Mouse (Mus musculus): ENCODE data around the gene Ppara. TPM values are rescaled to one million over a fixed set of nuclear protein-coding genes. Genes with fewer than 3 reads are reported as not detected.
A peak's percentile ranks its signal among the peaks of the same experiment; 100 is the strongest.

Gene Ppara
- polyA plus RNA-seq, 1 experiment from 2014 or later, result 1.7 TPM

DNA sequence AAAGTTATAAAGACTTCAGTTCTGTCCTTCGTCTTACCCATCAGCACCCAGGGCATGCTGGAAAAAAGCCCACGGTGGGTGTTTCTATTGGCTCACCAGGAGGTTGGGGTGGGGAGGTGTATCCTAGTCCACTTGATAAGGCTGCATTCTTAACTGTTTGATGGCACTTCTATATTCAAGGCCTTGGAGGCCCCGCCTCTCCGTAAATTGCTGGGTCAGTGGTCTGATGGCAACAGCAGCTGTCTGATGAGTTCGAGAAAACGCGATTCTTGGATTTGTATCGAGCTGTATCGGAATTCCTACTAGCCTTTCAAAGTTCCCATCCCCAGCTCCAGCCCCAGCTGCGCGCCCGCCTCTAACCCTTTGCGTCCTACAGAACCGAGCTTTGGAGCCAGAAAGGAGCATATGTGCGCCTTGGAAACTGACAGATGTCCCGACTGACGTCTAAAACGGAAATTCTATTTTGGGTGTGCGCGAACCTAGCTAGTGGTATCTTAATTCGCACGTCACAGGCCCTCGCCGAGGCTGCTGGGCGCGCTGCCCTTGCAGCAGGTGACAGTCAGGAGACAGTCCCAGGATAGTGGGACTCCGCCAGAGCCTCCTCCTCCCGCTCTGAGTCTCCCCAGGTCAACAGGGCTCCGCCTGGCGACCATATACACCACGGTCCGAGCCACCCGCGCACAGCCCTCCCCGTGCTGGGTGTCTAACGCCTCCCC is 76.2 kb downstream of the Ppara start:
- Histone ChIP-seq H3K27me3 (no peaks in the 10 kb centered on the region), H3K9ac (peak overlapping the region; percentile 59), H3K4me3 (peak overlapping the region; percentile 62), H3K4me1 (peaks cover 11% of the 10 kb centered on the region), H3K27ac (peak overlapping the region; percentile 92), H3K9me3 (no peaks in the 10 kb centered on the region; the same call in 1 of the 2 replicates), H3K36me3 (peaks cover 5% of the 10 kb centered on the region; the same call in 1 of the 2 replicates), H3K4me2 (peak overlapping the region; percentile 69)
- peak; percentile 75 for ATAC-seq (ENCODE audit: insufficient number of reproducible peaks, low FRiP score, low TSS enrichment, low read depth)
- WGBS, result 5% methylated on average over 35 of the region's 36 CpGs

DNA sequence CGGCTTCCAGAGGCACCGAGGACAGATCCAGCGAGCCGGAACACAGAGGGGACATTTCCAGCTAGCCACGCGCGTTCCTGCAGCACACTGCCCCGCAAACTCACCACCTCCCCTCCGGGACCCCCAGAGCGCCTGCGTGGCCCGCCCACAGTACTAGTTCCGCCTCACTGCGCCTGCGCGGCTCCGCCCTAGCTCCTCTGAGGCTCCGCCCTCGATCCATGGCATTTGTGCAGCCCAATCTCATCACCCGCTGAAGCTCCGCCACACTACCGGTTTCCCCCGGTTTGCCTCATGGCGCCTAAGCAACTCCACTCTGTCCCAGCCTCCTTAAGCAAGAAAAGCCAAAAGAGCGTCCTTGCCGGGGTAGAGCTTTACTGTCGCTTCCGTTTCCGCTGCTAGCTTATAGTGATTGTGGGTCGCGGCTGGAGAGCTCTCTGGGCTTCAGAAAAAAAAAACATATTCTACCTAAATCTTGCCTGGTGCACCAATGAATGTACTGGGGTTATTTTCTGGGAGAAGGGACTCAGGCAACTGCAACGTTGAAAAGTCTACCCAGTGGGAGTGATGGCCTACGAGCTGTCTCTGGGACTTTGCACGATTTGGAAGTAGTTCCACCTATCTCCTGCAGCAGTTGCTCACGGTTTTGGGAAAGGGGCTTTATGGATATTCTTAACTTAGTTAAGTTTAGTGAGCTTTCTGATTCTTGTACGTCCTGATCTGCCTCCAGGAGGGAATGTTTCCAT is 76.9 kb downstream of the Ppara start, which contains the start of gene Cdpf1:
Gene Cdpf1 (minus strand): TSS at position 163 of the 743 bp plus-strand sequence.
- H3K4me2 ChIP-seq, result peak within 1 kb of the TSS; percentile 69
- ATAC-seq (ENCODE audit: insufficient number of reproducible peaks, low FRiP score, low TSS enrichment, low read depth), result peak; percentile 91
- peaks cover 5% of the 10 kb centered on the region; the same call in 1 of the 2 replicates for H3K36me3 ChIP-seq
- H3K4me1 ChIP-seq, result peaks cover 11% of the 10 kb centered on the region
- H3K27ac ChIP-seq, result peak within 1 kb of the TSS; percentile 92
- WGBS, result 2% methylated on average over 36 of the region's 36 CpGs
- no peaks in the 10 kb centered on the region for H3K27me3 ChIP-seq
- peak within 1 kb of the TSS; percentile 59 for H3K9ac ChIP-seq
- H3K4me3 ChIP-seq, result peak within 1 kb of the TSS; percentile 62
- H3K9me3 ChIP-seq, result no peaks in the 10 kb centered on the region; the same call in 1 of the 2 replicates

DNA sequence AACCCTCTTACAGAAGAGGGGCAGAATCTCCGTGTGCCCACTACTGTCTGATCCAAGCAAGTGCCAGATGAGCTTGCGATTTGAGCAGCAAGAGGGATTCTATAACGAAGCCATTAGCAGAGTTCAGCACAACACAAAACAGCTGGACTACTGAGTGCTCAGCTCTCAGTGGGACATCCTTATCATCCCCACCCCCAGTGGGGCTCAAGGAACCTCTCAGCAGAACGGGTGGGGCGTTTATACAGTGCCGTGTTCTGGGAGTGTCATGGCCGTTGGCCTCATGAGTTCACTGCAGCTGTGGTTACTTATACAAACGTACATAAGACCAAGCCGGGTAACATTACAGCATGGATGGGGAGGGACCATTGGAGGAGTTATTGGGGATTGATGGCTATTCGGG is 78.6 kb downstream of the Ppara start:
- Histone ChIP-seq H3K27ac (no peak overlapping the region), H3K4me1 (peaks cover 11% of the 10 kb centered on the region), H3K4me3 (no peak overlapping the region), H3K4me2 (no peak overlapping the region), H3K9ac (no peak overlapping the region), H3K36me3 (no peaks in the 10 kb centered on the region), H3K9me3 (no peaks in the 10 kb centered on the region; the same call in 1 of the 2 replicates), H3K27me3 (no peaks in the 10 kb centered on the region)
- no peak for ATAC-seq (ENCODE audit: insufficient number of reproducible peaks, low FRiP score, low TSS enrichment, low read depth)
- 70% methylated on average over 10 of the region's 10 CpGs for WGBS

DNA sequence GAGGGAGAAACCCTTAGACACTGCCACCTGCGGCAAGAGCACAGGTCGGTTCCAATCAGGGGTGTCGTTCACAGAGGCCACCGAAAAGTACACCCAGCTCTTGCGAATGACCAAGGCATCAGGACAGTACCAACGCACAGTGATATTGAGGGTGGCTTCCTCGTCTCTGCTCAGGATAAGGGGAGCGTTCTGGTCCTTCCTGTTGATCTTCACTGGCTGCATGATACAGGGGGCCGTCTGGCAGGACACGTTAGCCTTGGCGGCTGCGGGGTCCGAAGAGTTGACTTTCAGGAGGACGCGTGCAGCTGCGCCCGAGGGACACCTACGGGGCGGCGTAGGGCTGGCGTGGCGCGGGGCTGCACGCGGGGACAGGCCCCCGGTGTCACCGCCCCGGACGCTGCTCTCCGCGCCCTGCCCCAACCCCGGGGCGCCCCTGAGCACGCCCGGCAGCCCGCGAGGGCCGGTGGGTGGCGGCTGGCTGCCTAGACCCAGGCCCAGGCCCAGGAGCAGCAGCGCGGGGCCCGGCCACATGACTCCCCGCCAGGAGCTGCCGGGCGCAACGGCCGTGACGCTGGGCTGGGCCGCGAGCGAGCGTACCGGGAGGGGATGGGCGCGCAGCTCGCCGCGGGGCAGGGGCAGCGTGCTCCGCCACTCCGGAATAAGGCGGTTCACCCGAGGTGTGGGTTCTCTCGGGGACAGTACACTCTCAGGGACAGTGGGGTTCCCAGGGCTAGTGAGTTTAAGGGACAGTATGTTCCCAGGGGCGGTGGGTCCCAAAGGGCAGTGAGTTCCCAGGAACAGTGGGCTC is 86.6 kb downstream of the Ppara start, which contains the start of gene Pkdrej:
Gene Pkdrej (minus strand): TSS at position 532 of the 808 bp plus-strand sequence.
- Histone ChIP-seq H3K4me3 (peak within 1 kb of the TSS; percentile 52), H3K9ac (peak within 1 kb of the TSS; percentile 64), H3K4me2 (peak within 1 kb of the TSS; percentile 93), H3K36me3 (no peaks in the 10 kb centered on the region), H3K9me3 (no peaks in the 10 kb centered on the region; the same call in 1 of the 2 replicates), H3K27me3 (peaks cover 12% of the 10 kb centered on the region; the same call in 1 of the 2 replicates), H3K4me1 (peaks cover 13% of the 10 kb centered on the region), H3K27ac (no peak within 1 kb of the TSS)
- peak; percentile 61 for ATAC-seq (ENCODE audit: insufficient number of reproducible peaks, low FRiP score, low TSS enrichment, low read depth)
- WGBS, result 1% methylated on average over 65 of the region's 65 CpGs

DNA sequence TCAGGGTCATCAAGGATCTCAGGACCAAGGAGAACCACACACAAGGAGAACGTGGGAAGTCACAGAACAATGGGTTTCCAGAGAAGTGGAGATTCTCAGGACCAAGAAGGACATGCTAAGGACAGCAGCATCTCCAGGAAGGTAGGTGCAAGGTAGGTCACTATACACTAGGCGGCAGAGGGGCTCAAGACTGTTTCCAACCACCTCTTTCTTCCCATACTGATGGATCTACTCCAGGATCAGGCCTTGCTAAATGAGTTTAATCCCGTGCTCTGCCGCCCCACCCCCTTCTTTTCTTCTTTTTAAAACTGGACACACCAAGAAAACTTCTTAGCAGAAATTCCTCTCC is 87.2 kb downstream of the Ppara start:
- Histone ChIP-seq H3K4me2 (peak overlapping the region; percentile 93), H3K36me3 (no peaks in the 10 kb centered on the region), H3K27me3 (peaks cover 12% of the 10 kb centered on the region; the same call in 1 of the 2 replicates), H3K4me1 (peaks cover 13% of the 10 kb centered on the region), H3K9ac (peak overlapping the region; percentile 64), H3K27ac (no peak overlapping the region), H3K9me3 (no peaks in the 10 kb centered on the region), H3K4me3 (peak overlapping the region; percentile 52)
- peak; percentile 24; the same call in 1 of the 2 replicates for ATAC-seq (ENCODE audit: insufficient number of reproducible peaks, low FRiP score, low TSS enrichment, low read depth)
- 10% methylated on average over 4 of the region's 4 CpGs for WGBS

DNA sequence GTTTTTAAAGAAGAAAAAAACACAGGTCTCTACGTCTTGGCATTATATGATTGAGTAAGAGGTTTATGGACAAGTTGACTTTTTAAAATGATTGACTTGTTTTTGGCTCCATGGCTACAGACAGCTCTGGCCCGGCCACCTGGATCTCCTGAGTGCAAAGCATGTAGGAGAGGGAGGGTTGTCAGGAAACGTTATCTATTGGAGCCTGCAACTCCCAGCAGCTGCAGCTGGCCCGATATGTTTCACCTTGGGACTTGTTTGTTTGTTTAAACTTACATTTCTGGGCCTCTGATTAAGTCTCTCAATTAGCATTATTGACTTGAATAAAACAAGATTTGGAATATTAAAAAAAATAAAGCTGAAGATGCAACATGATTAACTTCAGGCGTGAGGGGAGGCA is 91.9 kb downstream of the Ppara start:
- H3K4me2 ChIP-seq, result no peak overlapping the region
- peaks cover 10% of the 10 kb centered on the region for H3K4me1 ChIP-seq
- WGBS, result 56% methylated on average over 5 of the region's 5 CpGs
- no peak for ATAC-seq (ENCODE audit: insufficient number of reproducible peaks, low FRiP score, low TSS enrichment, low read depth)
- H3K27ac ChIP-seq, result no peak overlapping the region
- no peaks in the 10 kb centered on the region for H3K27me3 ChIP-seq
- H3K9me3 ChIP-seq, result no peaks in the 10 kb centered on the region
- no peak overlapping the region for H3K9ac ChIP-seq
- no peak overlapping the region for H3K4me3 ChIP-seq
- no peaks in the 10 kb centered on the region for H3K36me3 ChIP-seq

DNA sequence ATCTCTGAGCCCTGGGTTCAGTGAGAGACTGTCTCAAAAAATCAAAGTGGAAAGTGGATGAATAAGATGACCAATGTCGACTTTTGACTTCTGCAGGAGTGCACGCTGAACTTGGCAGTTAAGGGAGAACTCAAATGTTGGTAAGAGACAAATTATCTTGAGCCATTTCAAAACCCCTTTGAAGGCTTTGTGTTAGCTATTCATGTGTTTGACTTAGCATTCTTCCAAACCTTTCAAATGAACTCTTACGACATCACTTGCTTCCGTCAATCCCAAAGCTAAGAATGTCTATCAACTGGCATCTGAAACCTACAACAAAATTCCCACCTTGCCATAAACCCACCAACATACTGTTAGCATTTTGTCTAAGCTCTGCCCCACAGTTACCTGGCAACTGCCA is 93.3 kb downstream of the Ppara start:
- no peaks in the 10 kb centered on the region for H3K27me3 ChIP-seq
- WGBS, result 86% methylated on average over 4 of the region's 4 CpGs
- ATAC-seq (ENCODE audit: insufficient number of reproducible peaks, low FRiP score, low TSS enrichment, low read depth), result no peak
- H3K9me3 ChIP-seq, result no peaks in the 10 kb centered on the region
- H3K4me1 ChIP-seq, result peaks cover 16% of the 10 kb centered on the region
- H3K4me2 ChIP-seq, result no peak overlapping the region
- H3K4me3 ChIP-seq, result no peak overlapping the region
- no peaks in the 10 kb centered on the region for H3K36me3 ChIP-seq
- no peak overlapping the region for H3K27ac ChIP-seq
- no peak overlapping the region for H3K9ac ChIP-seq

DNA sequence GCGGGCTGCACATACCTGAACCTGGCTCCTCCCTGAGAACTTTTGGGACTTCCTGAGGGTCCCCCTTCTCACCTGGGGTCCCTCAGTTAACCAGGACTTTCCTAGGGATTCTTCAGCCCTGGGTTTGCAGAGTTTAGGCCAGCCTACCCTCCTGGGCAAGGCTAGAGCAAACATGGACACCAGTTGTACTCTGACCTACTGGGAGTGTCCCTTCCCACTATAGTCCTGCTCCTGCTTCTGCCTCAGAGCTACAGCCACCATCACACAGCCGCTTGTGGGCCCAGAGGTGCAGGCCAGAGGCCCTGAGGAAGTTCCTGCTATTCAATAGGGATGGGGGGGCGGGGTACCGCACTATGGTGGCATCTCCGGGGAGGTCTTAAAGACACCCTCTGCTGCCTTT is 94.7 kb downstream of the Ppara start:
- Histone ChIP-seq H3K4me2 (no peak overlapping the region), H3K27me3 (no peaks in the 10 kb centered on the region), H3K27ac (no peak overlapping the region), H3K9ac (no peak overlapping the region), H3K4me1 (peaks cover 17% of the 10 kb centered on the region), H3K4me3 (no peak overlapping the region), H3K9me3 (no peaks in the 10 kb centered on the region), H3K36me3 (no peaks in the 10 kb centered on the region)
- WGBS, result 82% methylated on average over 5 of the region's 5 CpGs
- no peak for ATAC-seq (ENCODE audit: insufficient number of reproducible peaks, low FRiP score, low TSS enrichment, low read depth)

DNA sequence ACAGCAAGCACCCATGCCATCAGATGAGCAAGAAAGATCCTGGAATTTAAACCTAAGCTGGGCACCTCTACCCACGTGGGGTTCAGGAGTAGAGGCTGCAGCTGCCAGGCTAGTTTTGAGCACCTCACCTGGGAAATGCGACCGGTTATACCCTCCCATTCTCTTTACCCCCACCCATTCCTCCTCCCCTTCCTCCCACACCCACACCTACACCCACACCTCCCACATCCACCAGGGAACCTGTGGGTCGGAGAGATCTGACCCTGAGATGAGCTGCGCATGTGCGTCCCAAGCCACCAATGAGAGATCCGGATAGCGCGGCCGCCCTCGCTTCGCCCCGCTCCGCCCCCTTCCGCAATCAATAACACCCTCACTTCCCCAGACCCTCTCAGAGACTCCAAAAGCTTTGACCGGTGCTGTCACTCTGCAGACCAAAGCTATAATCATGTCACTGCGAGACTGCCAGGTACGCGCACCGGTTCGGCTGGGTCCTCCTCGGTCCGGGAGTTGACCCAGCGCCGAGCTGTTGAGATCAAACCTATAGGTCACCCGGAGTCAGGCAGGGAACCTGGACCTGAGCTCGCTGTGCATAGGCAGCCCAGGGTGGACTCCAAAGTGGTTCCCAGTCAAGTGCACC is 97.3 kb downstream of the Ppara start, which contains the start of gene Ttc38:
Gene Ttc38 (plus strand): TSS at position 353 of the 637 bp plus-strand sequence.
- no peaks in the 10 kb centered on the region for H3K36me3 ChIP-seq
- H3K4me1 ChIP-seq, result peaks cover 17% of the 10 kb centered on the region
- H3K4me3 ChIP-seq, result peak within 1 kb of the TSS; percentile 64
- no peaks in the 10 kb centered on the region for H3K27me3 ChIP-seq
- no peaks in the 10 kb centered on the region for H3K9me3 ChIP-seq
- ATAC-seq (ENCODE audit: insufficient number of reproducible peaks, low FRiP score, low TSS enrichment, low read depth), result peak; percentile 74; the same call in 1 of the 2 replicates
- H3K9ac ChIP-seq, result peak within 1 kb of the TSS; percentile 56
- H3K4me2 ChIP-seq, result peak within 1 kb of the TSS; percentile 83
- WGBS, result under 1% methylated on average over 27 of the region's 27 CpGs
- peak within 1 kb of the TSS; percentile 73 for H3K27ac ChIP-seq

DNA sequence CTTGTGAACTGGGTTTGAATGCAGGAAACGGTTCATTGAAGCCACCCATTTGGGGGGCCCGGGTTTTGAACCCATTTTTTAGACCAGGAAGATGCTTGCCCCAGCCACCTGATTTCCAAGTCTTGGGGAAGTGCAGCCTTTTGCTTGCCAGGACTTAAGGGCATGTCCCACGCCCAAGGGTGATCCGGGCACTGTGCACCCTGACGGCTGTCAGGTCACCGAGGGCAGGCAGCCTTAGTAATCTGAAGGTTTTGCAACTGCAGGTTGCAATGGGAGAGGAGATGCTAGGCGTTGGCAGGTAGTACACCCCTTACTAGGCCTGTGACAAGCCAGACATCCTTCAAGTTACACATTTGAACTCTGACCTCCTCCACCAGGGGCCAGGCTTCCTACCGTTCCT is 97.8 kb downstream of the Ppara start:
- H3K4me3 ChIP-seq, result peak overlapping the region; percentile 64
- ATAC-seq (ENCODE audit: insufficient number of reproducible peaks, low FRiP score, low TSS enrichment, low read depth), result no peak
- H3K27me3 ChIP-seq, result no peaks in the 10 kb centered on the region
- H3K4me1 ChIP-seq, result peaks cover 17% of the 10 kb centered on the region
- H3K9ac ChIP-seq, result peak overlapping the region; percentile 56
- H3K36me3 ChIP-seq, result no peaks in the 10 kb centered on the region
- peak overlapping the region; percentile 73 for H3K27ac ChIP-seq
- no peaks in the 10 kb centered on the region for H3K9me3 ChIP-seq
- peak overlapping the region; percentile 83 for H3K4me2 ChIP-seq
- WGBS, result 41% methylated on average over 8 of the region's 8 CpGs

DNA sequence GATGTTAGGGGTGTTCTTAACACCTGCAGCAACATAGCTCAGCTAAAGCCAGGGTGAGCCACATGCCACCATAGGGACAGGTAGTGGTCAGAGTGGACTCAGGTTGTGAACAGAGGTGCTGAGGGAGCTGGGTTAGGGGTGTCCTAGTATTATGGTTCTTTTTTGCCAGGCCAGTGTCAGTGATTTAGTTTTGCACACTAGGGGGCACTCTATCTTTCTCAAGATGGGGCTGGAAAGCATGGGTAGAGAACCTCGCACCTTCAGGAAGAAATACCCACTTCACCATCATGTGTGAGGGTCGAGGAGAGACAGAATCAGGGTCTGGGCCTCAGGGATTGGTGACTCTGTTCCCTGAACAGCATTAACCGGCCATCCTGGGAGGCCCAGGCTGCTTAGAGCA is 100.6 kb downstream of the Ppara start:
- WGBS, result 54% methylated on average over 3 of the region's 3 CpGs
- H3K4me1 ChIP-seq, result peaks cover 17% of the 10 kb centered on the region
- no peak overlapping the region for H3K4me2 ChIP-seq
- no peak overlapping the region for H3K9ac ChIP-seq
- H3K27me3 ChIP-seq, result no peaks in the 10 kb centered on the region
- ATAC-seq (ENCODE audit: insufficient number of reproducible peaks, low FRiP score, low TSS enrichment, low read depth), result no peak
- H3K36me3 ChIP-seq, result 0 out of 2 replicates have a peak, but pooled peaks cover 2% of the 10 kb centered on the region
- no peak overlapping the region for H3K4me3 ChIP-seq
- H3K9me3 ChIP-seq, result no peaks in the 10 kb centered on the region
- H3K27ac ChIP-seq, result no peak overlapping the region

Data from limb, embryonic 15.5 days (tissue).